Mouse (Mus musculus) olfactory bulb, adult 2 months (tissue): ENCODE results near the gene Pabpn1l.

ENCODE experiments used
- CTCF ChIP-seq: fragments of 200-500 bp; IDR thresholded peaks from 2 replicates; pipeline ENCODE4 v1.5.1; 2012; ENCODE audit warnings: low read depth, mild to moderate bottlenecking, low read length, moderate library complexity; ENCODE audit not compliant: insufficient read depth
- POLR2A ChIP-seq: fragments of 200-500 bp; IDR thresholded peaks from 2 replicates; pipeline ENCODE4 v1.6.1; 2012; ENCODE audit warnings: mild to moderate bottlenecking, low read depth, low read length, moderate library complexity; ENCODE audit not compliant: insufficient read depth

DNA sequence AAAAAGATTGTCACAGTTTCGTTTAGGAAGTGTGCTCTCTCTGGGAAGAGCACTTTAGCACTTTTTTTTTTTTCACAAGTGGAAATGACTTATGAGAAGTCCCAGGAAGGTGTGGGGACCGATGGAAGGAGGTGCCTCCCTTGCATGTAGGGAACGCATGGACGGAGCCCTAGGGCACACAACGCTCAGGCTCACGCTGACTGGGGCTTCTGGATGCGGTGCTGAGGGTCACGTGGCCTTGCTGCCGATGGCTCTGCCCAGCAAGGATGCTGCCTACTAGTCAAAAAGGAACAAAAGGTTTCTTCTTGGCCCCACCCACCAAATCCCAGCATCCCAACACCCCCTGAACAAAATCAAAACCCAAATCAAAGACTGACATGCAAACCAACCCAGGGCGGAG lies 6.8 kb upstream of the Pabpn1l start:
- no peak for TF ChIP-seq CTCF
- no peak for TF ChIP-seq POLR2A
